Mouse (Mus musculus): ENCODE data around the gene Myo19.

DNA sequence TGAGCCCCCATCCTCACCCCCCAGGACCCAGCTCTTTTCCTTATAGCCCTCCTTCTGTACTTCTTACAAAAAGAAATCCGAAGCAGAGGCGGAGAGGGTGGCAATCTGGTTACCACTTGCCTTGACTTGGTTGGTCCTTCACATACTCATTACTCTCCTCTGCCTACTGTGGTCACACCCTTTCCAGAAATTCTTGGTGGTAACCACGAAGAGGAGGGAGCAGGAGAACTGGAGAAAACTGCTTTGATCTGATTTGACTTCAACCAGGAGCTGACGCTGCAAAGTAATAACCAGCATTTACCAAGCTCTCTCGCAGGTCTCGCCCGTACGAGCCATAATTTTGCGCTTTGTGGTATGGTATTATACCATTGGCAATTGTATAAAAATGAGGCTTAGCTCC, 1.0 kb downstream of the Myo19 start:
- TF ChIP-seq CTCF (IDR thresholded peaks at IDR 0.05; ENCODE audit: extremely low read depth, insufficient read depth, low read length) = no peak
- TF ChIP-seq POLR2A (IDR thresholded peaks at IDR 0.05; ENCODE audit: extremely low read depth, insufficient read depth, low read length) = no peak
